ENCODE assay signal across 15 mouse cellular contexts in the genomic region with DNA sequence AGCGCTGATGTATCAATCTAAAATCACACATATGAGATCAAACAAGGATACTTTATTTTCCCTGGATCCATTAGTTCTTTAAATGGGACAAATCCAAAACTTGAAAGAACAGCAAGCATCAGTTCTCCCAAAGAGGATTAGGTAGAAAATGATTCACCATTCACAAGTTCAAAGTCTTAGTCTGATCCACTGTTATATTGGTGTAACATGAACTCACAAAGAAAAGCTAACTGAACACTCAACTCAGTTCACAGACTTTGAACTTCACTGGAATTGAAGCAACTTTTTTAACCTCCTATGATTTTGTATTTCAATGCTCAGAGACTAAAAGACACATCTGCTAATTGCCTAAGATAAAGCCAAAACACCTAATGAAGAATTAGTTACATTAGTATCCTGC.
"Had no signal": no experiment of that assay in that cellular context is flagged by ENCODE, and none has a peak within 500 bp of the region (broad histone marks: within the 10 kb centered on the region; RNA-seq: fewer than 3 reads in every experiment).

No protein-coding gene starts in this region.

- H3K4me2 ChIP-seq: neural tube, embryonic 15.5 days; stomach, embryonic 15.5 days had no signal

- H3K27ac ChIP-seq: neural tube, embryonic 15.5 days; stomach, embryonic 15.5 days; stomach, postnatal 0 days had no signal

- H3K4me1 ChIP-seq: neural tube, embryonic 15.5 days; stomach, embryonic 15.5 days had no signal

- H3K9me3 ChIP-seq: neural tube, embryonic 15.5 days; stomach, embryonic 15.5 days had no signal

- H3K27me3 ChIP-seq: neural tube, embryonic 15.5 days; stomach, embryonic 15.5 days had no signal

- H3K9ac ChIP-seq: neural tube, embryonic 15.5 days; stomach, embryonic 15.5 days had no signal

- DNase-seq: retina, postnatal 1 day; right cerebral cortex, adult 18-20 months; right cerebral cortex, postnatal 14 days; right cerebral cortex, postnatal 25 days; right cerebral cortex, postnatal 4 days; spleen, adult 18-20 months; thymus, adult 18-20 months; thymus, adult 2 months; thymus, postnatal 14 days; thymus, postnatal 25 days; thymus, postnatal 36 days; thymus, postnatal 4 days had no signal

- H3K4me3 ChIP-seq: neural tube, embryonic 15.5 days; stomach, embryonic 15.5 days had no signal

- H3K36me3 ChIP-seq: neural tube, embryonic 15.5 days; stomach, embryonic 15.5 days had no signal
